Mouse (Mus musculus) neural tube, embryonic 13.5 days (tissue): ENCODE data around the gene Angptl4. TPM values are rescaled to one million over a fixed set of nuclear protein-coding genes. Genes with fewer than 3 reads are reported as not detected.
"Not testable (repeated sequence)": the region's sequence is repeated elsewhere in the genome, so short reads cannot be mapped to it uniquely, and the experiment has no call there.

ENCODE experiments used
- ATAC-seq: fragments of 200-750 bp; cut with Nextera tagmentation; 2 replicates; pipeline ENCODE4 v1.8.0; 2017; ENCODE audit warnings: low read depth, mild to moderate bottlenecking, moderate TSS enrichment, moderate library complexity
- H3K27ac ChIP-seq: fragments of 300-500 bp; sonication (generic); replicated peaks from 2 replicates; pipeline ENCODE4 v1.5.1; 2015; ENCODE audit warnings: moderate library complexity, mild to moderate bottlenecking, inconsistent platforms
- H3K27me3 ChIP-seq: fragments of 300-500 bp; sonication (generic); 2 replicates; pipeline ENCODE4 v1.6.1; 2015; ENCODE audit warnings: mild to moderate bottlenecking, inconsistent platforms
- H3K36me3 ChIP-seq: fragments of 300-500 bp; sonication (generic); 2 replicates; pipeline ENCODE4 v1.6.1; 2015; ENCODE audit warnings: mild to moderate bottlenecking, inconsistent platforms
- H3K4me1 ChIP-seq: fragments of 300-500 bp; sonication (generic); replicated peaks from 2 replicates; pipeline ENCODE4 v1.6.1; 2015; ENCODE audit warnings: inconsistent platforms
- H3K4me2 ChIP-seq: fragments of 300-500 bp; sonication (generic); 2 replicates; pipeline ENCODE4 v1.6.1; 2015; ENCODE audit warnings: inconsistent platforms, mild to moderate bottlenecking, moderate library complexity
- H3K4me3 ChIP-seq: fragments of 300-500 bp; sonication (generic); 2 replicates; pipeline ENCODE4 v1.5.1; 2015; ENCODE audit warnings: mild to moderate bottlenecking, inconsistent platforms
- H3K9ac ChIP-seq: fragments of 300-500 bp; sonication (generic); 2 replicates; pipeline ENCODE4 v1.6.1; 2015; ENCODE audit warnings: moderate library complexity, mild to moderate bottlenecking, inconsistent platforms
- H3K9me3 ChIP-seq: fragments of 300-500 bp; sonication (generic); 2 replicates; pipeline ENCODE4 v1.6.1; 2016; ENCODE audit warnings: inconsistent platforms
- WGBS: fragments of 180-500 bp; shearing (Covaris S2); methylation state at CpG from one replicate; pipeline ENCODE4 v1.1.7; 2015; 5-methylcytosine and 5-hydroxymethylcytosine counted together
- polyA plus RNA-seq: library from polyadenylated mRNA; unstranded; fragments of >200 nt; fragmentation: Nextera tagmentation; extraction: Ambion mirVana; gene quantifications from 2 replicates; pipeline ENCODE4 v1.2.1, GENCODE M21; 2015

Gene Angptl4
- polyA plus RNA-seq, 1 experiment from 2014 or later = 24.5 TPM

DNA sequence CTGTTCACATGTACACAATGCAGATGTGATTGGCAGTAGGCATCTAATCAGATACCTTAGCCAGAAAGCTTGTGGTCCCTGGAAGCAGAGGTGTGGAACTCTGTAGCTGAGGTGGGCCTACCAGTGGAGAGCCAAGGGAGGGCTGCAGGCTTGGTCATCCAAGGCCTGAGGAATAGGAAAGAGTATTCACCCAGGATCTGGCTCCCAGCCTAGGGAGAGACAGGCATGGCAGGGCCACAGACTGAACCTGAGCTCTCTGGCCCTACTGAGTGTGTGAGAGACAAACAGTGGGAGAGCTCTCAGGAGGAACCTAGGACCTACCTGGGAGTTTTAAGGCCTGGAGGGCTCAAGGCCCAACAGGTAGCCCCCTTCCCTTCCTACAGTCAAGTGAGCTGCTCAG, 30.4 kb downstream of the Angptl4 start:
- H3K9ac ChIP-seq = no peak overlapping the region

GRCm38 (mm10) chr17:33749451-33749850, 32.2 kb downstream of the Angptl4 start:
- no peak overlapping the region for H3K9ac ChIP-seq
- WGBS = 95% methylated on average over 5 of the region's 5 CpGs
- peaks cover 59% of the 10 kb centered on the region for H3K36me3 ChIP-seq
- ATAC-seq = no peak
- H3K9me3 ChIP-seq = no peaks in the 10 kb centered on the region
- H3K27ac ChIP-seq = no peak overlapping the region
- no peak overlapping the region for H3K4me2 ChIP-seq
- H3K4me3 ChIP-seq = no peak overlapping the region
- H3K27me3 ChIP-seq = no peaks in the 10 kb centered on the region
- H3K4me1 ChIP-seq = peaks cover 21% of the 10 kb centered on the region

More for the DNA sequence above, 30.4 kb downstream of the Angptl4 start:
- Histone ChIP-seq H3K9me3 (no peaks in the 10 kb centered on the region), H3K4me3 (no peak overlapping the region), H3K4me1 (peaks cover 38% of the 10 kb centered on the region), H3K36me3 (peaks cover 46% of the 10 kb centered on the region), H3K27me3 (no peaks in the 10 kb centered on the region), H3K27ac (no peak overlapping the region), H3K4me2 (no peak overlapping the region)
- no peak for ATAC-seq

DNA sequence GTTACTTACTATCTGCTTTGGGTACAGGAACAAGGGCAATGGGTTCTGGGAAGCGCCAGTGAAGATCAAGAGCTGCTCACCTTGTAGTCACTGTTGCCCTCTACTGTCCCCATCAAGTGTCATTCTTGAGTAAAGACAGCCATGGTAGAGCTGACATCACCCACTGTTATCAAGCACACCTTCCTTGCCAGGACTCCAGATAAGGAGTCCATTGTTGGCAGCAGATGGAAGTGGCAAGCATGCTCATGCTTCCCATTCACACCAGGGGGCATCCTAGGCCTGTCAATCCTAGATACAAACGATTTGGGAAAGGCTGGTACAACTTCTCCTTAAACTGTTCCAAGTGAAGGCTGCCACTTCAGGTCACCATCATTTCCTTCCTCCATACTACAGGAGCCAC, 35.6 kb downstream of the Angptl4 start:
- Histone ChIP-seq H3K4me2 (no peak overlapping the region), H3K9me3 (no peaks in the 10 kb centered on the region), H3K27ac (no peak overlapping the region), H3K36me3 (peaks cover 51% of the 10 kb centered on the region), H3K4me3 (no peak overlapping the region), H3K27me3 (no peaks in the 10 kb centered on the region), H3K9ac (no peak overlapping the region), H3K4me1 (peaks cover 2% of the 10 kb centered on the region; the same call in 1 of the 2 replicates)
- ATAC-seq = no peak
- WGBS = 88% methylated on average over 2 of the region's 2 CpGs

GRCm38 (mm10) chr17:33744686-33745384, 36.8 kb downstream of the Angptl4 start:
- H3K27ac ChIP-seq = no peak overlapping the region
- H3K4me2 ChIP-seq = no peak overlapping the region
- peaks cover 40% of the 10 kb centered on the region for H3K36me3 ChIP-seq
- no peaks in the 10 kb centered on the region for H3K9me3 ChIP-seq
- ATAC-seq = no peak
- WGBS = 92% methylated on average over 5 of the region's 5 CpGs
- no peaks in the 10 kb centered on the region for H3K4me1 ChIP-seq
- no peak overlapping the region for H3K4me3 ChIP-seq
- H3K9ac ChIP-seq = no peak overlapping the region
- H3K27me3 ChIP-seq = no peaks in the 10 kb centered on the region

- H3K4me1 ChIP-seq = no peaks in the 10 kb centered on the region
- H3K9ac ChIP-seq = no peak overlapping the region
- no peak overlapping the region for H3K4me3 ChIP-seq
- H3K9me3 ChIP-seq = no peaks in the 10 kb centered on the region
- H3K27me3 ChIP-seq = no peaks in the 10 kb centered on the region
- H3K27ac ChIP-seq = no peak overlapping the region
- peaks cover 16% of the 10 kb centered on the region for H3K36me3 ChIP-seq
- H3K4me2 ChIP-seq = no peak overlapping the region
- no peak for ATAC-seq
- 94% methylated on average over 1 of the region's 1 CpGs for WGBS
Observed at GRCm38 (mm10) chr17:33742420-33742819, 39.2 kb downstream of the Angptl4 start.

DNA sequence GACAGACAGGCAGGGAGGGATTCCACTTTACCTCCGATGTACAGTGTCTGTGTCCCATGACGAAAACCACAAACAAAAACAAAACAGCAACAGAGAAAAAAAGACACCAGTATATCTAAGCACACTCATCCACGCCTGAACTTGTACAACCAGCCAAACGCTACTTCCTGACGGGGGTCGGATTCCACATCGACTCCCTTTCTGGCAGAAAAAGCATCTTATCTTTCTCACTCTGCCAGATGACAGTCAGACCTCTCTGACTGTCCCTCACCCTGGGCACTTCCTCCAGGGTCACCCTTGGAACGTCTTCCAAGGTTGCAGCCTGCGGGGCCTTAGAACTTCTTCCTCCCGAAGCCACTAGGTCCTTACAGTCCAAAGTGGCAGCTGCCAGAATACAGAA, 48.1 kb downstream of the Angptl4 start:
- H3K9ac ChIP-seq, H3K27ac ChIP-seq, ATAC-seq, H3K27me3 ChIP-seq, H3K4me1 ChIP-seq, H3K36me3 ChIP-seq, H3K4me2 ChIP-seq, H3K9me3 ChIP-seq, H3K4me3 ChIP-seq: not testable (repeated sequence)
- WGBS = 88% methylated on average over 10 of the region's 10 CpGs

GRCm38 (mm10) chr17:33732556-33733083, 49.0 kb downstream of the Angptl4 start:
- H3K27ac ChIP-seq, H3K4me1 ChIP-seq, H3K9ac ChIP-seq, H3K4me2 ChIP-seq, ATAC-seq, H3K36me3 ChIP-seq, H3K9me3 ChIP-seq, H3K4me3 ChIP-seq, H3K27me3 ChIP-seq: not testable (repeated sequence)
- WGBS = 79% methylated on average over 9 of the region's 9 CpGs

GRCm38 (mm10) chr17:33729215-33729614, 52.4 kb downstream of the Angptl4 start:
- Histone ChIP-seq H3K4me1 (no peaks in the 10 kb centered on the region), H3K36me3 (no peaks in the 10 kb centered on the region), H3K4me3 (no peak overlapping the region), H3K27ac (no peak overlapping the region), H3K9me3 (peaks cover 5% of the 10 kb centered on the region; the same call in 1 of the 2 replicates), H3K4me2 (no peak overlapping the region), H3K27me3 (no peaks in the 10 kb centered on the region), H3K9ac (no peak overlapping the region)
- no peak for ATAC-seq
- 84% methylated on average over 2 of the region's 2 CpGs for WGBS

DNA sequence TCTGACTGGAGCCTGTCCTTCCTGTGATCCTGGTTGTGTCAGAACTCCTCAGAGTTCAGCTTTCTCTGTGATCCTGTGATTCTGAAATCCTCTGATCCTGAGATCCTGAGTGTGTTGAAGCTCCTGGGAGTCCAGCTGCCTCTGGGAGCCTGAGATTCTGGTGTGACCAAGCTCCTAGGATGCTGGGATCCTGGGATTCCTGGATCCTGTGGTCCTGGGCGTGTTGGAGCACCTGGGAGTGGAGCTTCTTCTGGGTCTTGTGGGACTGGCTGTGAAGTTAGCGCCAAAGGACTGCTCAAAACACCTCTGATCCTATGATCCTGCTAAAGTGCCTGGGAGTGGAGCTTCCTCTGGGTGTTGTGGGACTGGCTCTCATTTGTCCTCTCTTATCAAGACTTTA, 53.2 kb downstream of the Angptl4 start:
- WGBS = 71% methylated on average over 2 of the region's 2 CpGs

More for the DNA sequence above, 53.2 kb downstream of the Angptl4 start:
- ATAC-seq = no peak
- Histone ChIP-seq H3K4me3 (no peak overlapping the region), H3K36me3 (no peaks in the 10 kb centered on the region), H3K4me1 (no peaks in the 10 kb centered on the region), H3K27ac (no peak overlapping the region), H3K27me3 (no peaks in the 10 kb centered on the region), H3K9me3 (peaks cover 5% of the 10 kb centered on the region; the same call in 1 of the 2 replicates), H3K4me2 (no peak overlapping the region), H3K9ac (no peak overlapping the region)

Other genes starting within 250 kb of the Angptl4 start
- gene Myo1f, start 226.1 kb downstream of the Angptl4 start, polyA plus RNA-seq = 3.4 and 3.7 TPM in 2 replicates
- 52.2 and 59.8 TPM in 2 replicates for gene Zfp414, start 152.7 kb downstream of the Angptl4 start, polyA plus RNA-seq
- 0.36 and 0.80 TPM in 2 replicates for gene Pram1, start 143.8 kb downstream of the Angptl4 start, polyA plus RNA-seq
- gene Hnrnpm, start 95.0 kb downstream of the Angptl4 start, polyA plus RNA-seq = 227 and 230 TPM in 2 replicates
- gene March2, start 63.2 kb downstream of the Angptl4 start, polyA plus RNA-seq = 68.2 and 74.9 TPM in 2 replicates
- 455 and 504 TPM in 2 replicates for gene Rab11b, start 21.3 kb downstream of the Angptl4 start, polyA plus RNA-seq
- 36.2 and 40.3 TPM in 2 replicates for gene Kank3, start 28.7 kb upstream of the Angptl4 start, polyA plus RNA-seq
- 530 and 625 TPM in 2 replicates for gene Rps28, start 42.7 kb upstream of the Angptl4 start, polyA plus RNA-seq
- 558 and 559 TPM in 2 replicates for gene Ndufa7, start 42.7 kb upstream of the Angptl4 start, polyA plus RNA-seq
- 52.7 and 57.4 TPM in 2 replicates for gene Cd320, start 61.3 kb upstream of the Angptl4 start, polyA plus RNA-seq
- gene Gm7029, start 92.0 kb upstream of the Angptl4 start, polyA plus RNA-seq = not detected in 2 replicates
- gene Kifc1, start 108.8 kb upstream of the Angptl4 start, polyA plus RNA-seq = 1.2 and 2.5 TPM in 2 replicates
- 0.43 TPM in 1 of 2 replicates, not detected in the other for gene Platr17, start 123.3 kb upstream of the Angptl4 start, polyA plus RNA-seq
- 51.0 TPM in 2 replicates for gene Daxx, start 127.6 kb upstream of the Angptl4 start, polyA plus RNA-seq
- 30.4 and 31.1 TPM in 2 replicates for gene Tapbp, start 134.1 kb upstream of the Angptl4 start, polyA plus RNA-seq
- gene Zbtb22, start 134.1 kb upstream of the Angptl4 start, polyA plus RNA-seq = 17.3 and 17.7 TPM in 2 replicates
- 59.5 and 64.7 TPM in 2 replicates for gene Rgl2, start 147.7 kb upstream of the Angptl4 start, polyA plus RNA-seq
- 178 and 182 TPM in 2 replicates for gene Pfdn6, start 158.5 kb upstream of the Angptl4 start, polyA plus RNA-seq
- gene Wdr46, start 158.8 kb upstream of the Angptl4 start, polyA plus RNA-seq = 26.9 and 27.6 TPM in 2 replicates
- gene B3galt4, start 169.7 kb upstream of the Angptl4 start, polyA plus RNA-seq = 10.8 and 11.7 TPM in 2 replicates
- gene Vps52, start 174.0 kb upstream of the Angptl4 start, polyA plus RNA-seq = 63.5 and 67.5 TPM in 2 replicates
- 912 and 939 TPM in 2 replicates for gene Rps18, start 174.2 kb upstream of the Angptl4 start, polyA plus RNA-seq
- 11.9 and 13.3 TPM in 2 replicates for gene H2-K1, start 218.5 kb upstream of the Angptl4 start, polyA plus RNA-seq
- gene Ring1, start 242.8 kb upstream of the Angptl4 start, polyA plus RNA-seq = 19.3 and 22.4 TPM in 2 replicates
- 61.7 and 65.0 TPM in 2 replicates for gene H2-Ke6, start 246.2 kb upstream of the Angptl4 start, polyA plus RNA-seq
- gene Slc39a7, start 249.9 kb upstream of the Angptl4 start, polyA plus RNA-seq = 158 and 161 TPM in 2 replicates
- gene Rxrb, start 250.0 kb upstream of the Angptl4 start, polyA plus RNA-seq = 57.4 and 57.5 TPM in 2 replicates